Mouse (Mus musculus) C2C12 (cell line): Measurements from ENCODE around the gene Hacl1.

ENCODE experiments used
- CEBPB ChIP-seq: IDR thresholded peaks from one replicate; pipeline ENCODE4 v1.6.1; 2011; ENCODE audit warnings: low read depth, mild to moderate bottlenecking, control low read depth, moderate library complexity
- CTCF ChIP-seq: IDR thresholded peaks from one replicate; pipeline ENCODE4 v1.5.1; 2011; ENCODE audit not compliant: control insufficient read depth, insufficient read depth, insufficient read length
- MAX ChIP-seq: IDR thresholded peaks from one replicate; pipeline ENCODE4 v1.6.1; 2011; ENCODE audit warnings: mild to moderate bottlenecking, control low read depth
- MYOD1 ChIP-seq: IDR thresholded peaks from one replicate; pipeline ENCODE4 v1.6.1; 2011; ENCODE audit warnings: low read depth; ENCODE audit not compliant: control insufficient read depth, insufficient read length
- MYOG ChIP-seq: IDR thresholded peaks from one replicate; pipeline ENCODE4 v1.6.1; 2011; ENCODE audit not compliant: control insufficient read depth, insufficient read length; ENCODE audit errors: extremely low read depth
- USF1 ChIP-seq: IDR thresholded peaks from one replicate; pipeline ENCODE4 v1.6.1; 2011; ENCODE audit warnings: low read depth, mild to moderate bottlenecking, control low read depth, moderate library complexity

GRCm38 (mm10) chr14:31560886-31561285, 80.2 kb downstream of the Hacl1 start:
- no peak for TF ChIP-seq CTCF
- no peak for TF ChIP-seq USF1
- TF ChIP-seq MYOD1: no peak
- TF ChIP-seq CEBPB: no peak
- TF ChIP-seq MAX: no peak
- no peak for TF ChIP-seq MYOG
